Mouse (Mus musculus) C2C12 (cell line): ENCODE data around the gene Msx1.

ENCODE experiments used
- CEBPB ChIP-seq: IDR thresholded peaks from one replicate; pipeline ENCODE4 v1.6.1; 2011; ENCODE audit warnings: low read depth, mild to moderate bottlenecking, control low read depth, moderate library complexity
- CTCF ChIP-seq: IDR thresholded peaks from one replicate; pipeline ENCODE4 v1.5.1; 2011; ENCODE audit not compliant: control insufficient read depth, insufficient read depth, insufficient read length
- MAX ChIP-seq: IDR thresholded peaks from one replicate; pipeline ENCODE4 v1.6.1; 2011; ENCODE audit warnings: mild to moderate bottlenecking, control low read depth
- USF1 ChIP-seq: IDR thresholded peaks from one replicate; pipeline ENCODE4 v1.6.1; 2011; ENCODE audit warnings: low read depth, mild to moderate bottlenecking, control low read depth, moderate library complexity

GRCm38 (mm10) chr5:37825611-37826445, 1.4 kb upstream of the Msx1 start:
- TF ChIP-seq USF1 (no peak), CEBPB (no peak), CTCF (no peak), MAX (no peak)
